ENCODE assay signal across 8 mouse cellular contexts in the genomic region with DNA sequence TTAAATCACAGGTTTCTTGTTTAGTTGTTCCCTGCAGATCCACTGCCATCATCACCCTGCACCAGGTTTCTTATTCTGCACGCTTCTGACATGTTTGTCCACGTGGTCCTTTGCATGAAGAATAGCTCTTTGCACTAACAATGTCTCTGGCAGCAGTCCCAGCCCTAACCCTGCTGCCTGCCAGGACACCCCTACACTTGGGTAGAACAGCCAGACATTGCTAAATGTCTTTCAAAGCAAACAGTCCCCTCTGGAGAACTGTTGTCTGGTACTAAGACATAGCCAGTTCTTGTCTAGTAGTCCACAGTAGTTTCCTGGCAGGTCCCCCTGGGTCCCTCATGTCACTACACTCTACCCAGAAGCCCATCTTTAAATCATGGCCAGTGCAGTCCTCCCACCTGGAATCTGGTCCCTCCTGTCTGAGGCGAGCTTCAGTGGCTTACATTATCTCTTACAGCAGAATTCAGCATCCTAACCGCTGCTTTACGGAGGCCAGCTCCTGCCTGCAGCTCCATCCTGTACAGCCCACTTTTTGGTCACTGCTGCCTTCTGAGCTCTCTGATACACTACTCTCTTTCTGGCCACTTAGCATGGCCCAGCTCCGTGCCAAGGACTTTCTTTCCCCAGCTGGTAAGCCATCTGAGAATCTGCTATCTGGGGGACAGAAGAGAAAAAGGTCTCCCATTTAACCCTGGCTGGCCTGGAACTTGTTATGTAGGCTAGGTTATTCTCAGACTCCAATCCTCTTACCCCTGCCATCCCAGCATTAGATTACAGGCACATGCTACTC.
DNase-seq lines count a peak whose midpoint lies in the region; ATAC-seq lines count a peak whose summit lies in the region.

No protein-coding gene starts in this region.

- no peaks in the 10 kb centered on the region for H3K36me3 ChIP-seq in embryonic facial prominence, embryonic 14.5 days (ENCODE audit: control insufficient read depth, insufficient read depth, low read length)
- no peaks in the 10 kb centered on the region; the same call in 1 of the 2 replicates for H3K36me3 ChIP-seq in embryonic facial prominence, embryonic 10.5 days (replicated peaks)
- H3K36me3 ChIP-seq in heart, embryonic 13.5 days: peaks cover 35% of the 10 kb centered on the region

- ATAC-seq in embryonic facial prominence, embryonic 14.5 days (ENCODE audit: low read depth): peak; percentile 55; the same call in 1 of the 2 replicates
- ATAC-seq in heart, embryonic 13.5 days (ENCODE audit: extremely low read depth, insufficient number of reproducible peaks, low FRiP score, low TSS enrichment): no peak

- no peak overlapping the region for H3K9ac ChIP-seq in embryonic facial prominence, embryonic 14.5 days (ENCODE audit: low read depth, low read length)
- H3K9ac ChIP-seq in heart, embryonic 13.5 days: no peak overlapping the region

- no peak overlapping the region for H3K4me2 ChIP-seq in embryonic facial prominence, embryonic 14.5 days (ENCODE audit: low read depth, low read length)
- H3K4me2 ChIP-seq in heart, embryonic 13.5 days: no peak overlapping the region

- DNase-seq in embryonic facial prominence, embryonic 14.5 days (ENCODE audit: low spot score): peak; percentile 70
- DNase-seq in embryonic facial prominence, embryonic 10.5 days (ENCODE audit: low spot score): no peak
- peak; percentile 59 for DNase-seq in NIH3T3 (ENCODE audit: low read depth)
- peak; percentile 41 to 66 for DNase-seq in layer of hippocampus, postnatal 10 days (ENCODE audit: low spot score in 2 of 2)
- DNase-seq in right cerebral cortex, postnatal 14 days: peak; percentile 16
- no peak for DNase-seq in embryo, embryonic 11 days
- DNase-seq in gastrocnemius, postnatal 36 days: no peak

- H3K27ac ChIP-seq in embryonic facial prominence, embryonic 14.5 days (replicated peaks; ENCODE audit: low read depth, low read length): no peak overlapping the region
- no peak overlapping the region; the same call in 1 of the 2 replicates for H3K27ac ChIP-seq in embryonic facial prominence, embryonic 10.5 days (replicated peaks)
- peak overlapping the region; percentile 50 for H3K27ac ChIP-seq in heart, embryonic 13.5 days (replicated peaks)

- WGBS in embryonic facial prominence, embryonic 14.5 days: 72% methylated on average over 6 of the region's 6 CpGs
- WGBS in embryonic facial prominence, embryonic 10.5 days: 79% methylated on average over 6 of the region's 6 CpGs
- 43% methylated on average over 6 of the region's 6 CpGs for WGBS in heart, embryonic 13.5 days

- H3K4me3 ChIP-seq in embryonic facial prominence, embryonic 14.5 days (ENCODE audit: low read depth, low read length): no peak overlapping the region
- H3K4me3 ChIP-seq in embryonic facial prominence, embryonic 10.5 days: no peak overlapping the region
- no peak overlapping the region for H3K4me3 ChIP-seq in heart, embryonic 13.5 days

- intact Hi-C loops in gastrocnemius, postnatal 36 days (cut with DNase I): no loop called here

- no peaks in the 10 kb centered on the region for H3K9me3 ChIP-seq in embryonic facial prominence, embryonic 14.5 days (ENCODE audit: control insufficient read depth, low read length)
- H3K9me3 ChIP-seq in embryonic facial prominence, embryonic 10.5 days: no peaks in the 10 kb centered on the region
- H3K9me3 ChIP-seq in heart, embryonic 13.5 days: no peaks in the 10 kb centered on the region

- no peaks in the 10 kb centered on the region for H3K4me1 ChIP-seq in embryonic facial prominence, embryonic 14.5 days (ENCODE audit: control insufficient read depth, insufficient read depth, low read length)
- H3K4me1 ChIP-seq in embryonic facial prominence, embryonic 10.5 days: no peaks in the 10 kb centered on the region
- peaks cover 11% of the 10 kb centered on the region for H3K4me1 ChIP-seq in heart, embryonic 13.5 days

- no peaks in the 10 kb centered on the region for H3K27me3 ChIP-seq in embryonic facial prominence, embryonic 14.5 days (replicated peaks; ENCODE audit: control insufficient read depth, insufficient read depth, low read length)
- H3K27me3 ChIP-seq in embryonic facial prominence, embryonic 10.5 days (replicated peaks; ENCODE audit: low read depth, poor library complexity, severe bottlenecking): no peaks in the 10 kb centered on the region
- no peaks in the 10 kb centered on the region for H3K27me3 ChIP-seq in heart, embryonic 13.5 days (replicated peaks)

Comparison
In these comparisons a context has a peak if more than half of its experiments do, and no peak if none do; other contexts are left out.
1. DNase-seq: peak in embryonic facial prominence, embryonic 14.5 days (single experiment), NIH3T3 (single experiment), layer of hippocampus, postnatal 10 days (2 of 2) and right cerebral cortex, postnatal 14 days (single experiment); none in embryonic facial prominence, embryonic 10.5 days (single experiment), embryo, embryonic 11 days (single experiment) and gastrocnemius, postnatal 36 days (0 of 2).